In genomic region chr3:108563309-108563708, GRCm38 (mm10) we compare ENCODE assay signal across 8 mouse cellular contexts. TPM values are rescaled to one million over a fixed set of nuclear protein-coding genes. Genes with fewer than 3 reads are reported as not detected.
A peak's percentile ranks its signal among the peaks of the same experiment; 100 is the strongest.
DNase-seq lines count a peak whose midpoint lies in the region; ATAC-seq and TF ChIP-seq lines count a peak whose summit lies in the region.

No protein-coding gene starts in this region.

- peak; percentile 86 for TF ChIP-seq CTCF in lung, postnatal 0 days (IDR thresholded peaks at IDR 0.05)

- H3K9ac ChIP-seq in lung, postnatal 0 days (replicated peaks; ENCODE audit: low read depth), result peak overlapping the region; percentile 41; the same call in 1 of the 2 replicates

- H3K4me3 ChIP-seq in hindbrain, embryonic 10.5 days, result peak overlapping the region; percentile 87
- H3K4me3 ChIP-seq in lung, postnatal 0 days (ENCODE audit: low read depth, low read length), result peak overlapping the region; percentile 82

- peak overlapping the region; percentile 93 for H3K27ac ChIP-seq in hindbrain, embryonic 10.5 days
- H3K27ac ChIP-seq in lung, postnatal 0 days (ENCODE audit: low read length), result peak overlapping the region; percentile 95

- peaks cover 22% of the 10 kb centered on the region for H3K36me3 ChIP-seq in hindbrain, embryonic 10.5 days
- H3K36me3 ChIP-seq in lung, postnatal 0 days (ENCODE audit: insufficient read depth, low read length), result peaks cover 6% of the 10 kb centered on the region; the same call in 1 of the 2 replicates

- H3K9me3 ChIP-seq in hindbrain, embryonic 10.5 days, result no peaks in the 10 kb centered on the region
- H3K9me3 ChIP-seq in lung, postnatal 0 days (ENCODE audit: low read length), result no peaks in the 10 kb centered on the region

- H3K4me2 ChIP-seq in lung, postnatal 0 days (replicated peaks; ENCODE audit: low read depth, low read length), result peak overlapping the region; percentile 77

- peak; percentile 54 for ATAC-seq in frontal cortex, adult (ENCODE audit: low TSS enrichment)
- ATAC-seq in lung, postnatal 0 days, result peak; percentile 22

- no peaks in the 10 kb centered on the region for H3K27me3 ChIP-seq in hindbrain, embryonic 10.5 days (ENCODE audit: insufficient read depth, poor library complexity, severe bottlenecking)
- no peaks in the 10 kb centered on the region for H3K27me3 ChIP-seq in lung, postnatal 0 days (replicated peaks; ENCODE audit: insufficient read depth, low read length)

- 15% methylated on average over 4 of the region's 4 CpGs for WGBS in hindbrain, embryonic 10.5 days
- 1% methylated on average over 4 of the region's 4 CpGs for WGBS in lung, postnatal 0 days

- peaks cover 36% of the 10 kb centered on the region for H3K4me1 ChIP-seq in hindbrain, embryonic 10.5 days (replicated peaks)
- peaks cover 10% of the 10 kb centered on the region for H3K4me1 ChIP-seq in lung, postnatal 0 days (ENCODE audit: insufficient read depth, low read depth, low read length)

- peak; percentile 93 for DNase-seq in NIH3T3 (ENCODE audit: low read depth)
- peak; percentile 85 for DNase-seq in cerebellum, adult 9-10 months
- DNase-seq in hindbrain, embryonic 10.5 days (ENCODE audit: low spot score), result peak; percentile 83
- peak; percentile 79 for DNase-seq in layer of hippocampus, adult 9-11 months
- peak; percentile 94 for DNase-seq in lung, postnatal 0 days (ENCODE audit: low spot score)
- DNase-seq in ovary, postnatal 10 days (ENCODE audit: low spot score), result peak; percentile 48
- DNase-seq in thymus, postnatal 0 days (ENCODE audit: low spot score), result peak; percentile 86

- no peak; the same call in 1 of the 2 replicates for TF ChIP-seq EP300 in lung, postnatal 0 days (IDR thresholded peaks at IDR 0.05)

RNA-seq across cellular contexts. Expression of gene Tmem167b, which starts 1.0 kb away (rescaled TPM):
- polyA plus RNA-seq in hindbrain, embryonic 10.5 days (2016; fragmentation: Nextera tagmentation; extraction: Ambion mirVana), result 37.7 and 42.4 TPM in 2 replicates
- 41.8 and 42.7 TPM in 2 replicates for polyA plus RNA-seq in lung, postnatal 0 days (2015; fragmentation: Nextera tagmentation; extraction: Ambion mirVana)
- polyA plus RNA-seq in thymus, postnatal 0 days (2015; fragmentation: Nextera tagmentation; extraction: Ambion mirVana), result 31.3 and 32.0 TPM in 2 replicates

RNA-seq across cellular contexts. Expression of gene Taf13, which starts 8.2 kb away (rescaled TPM):
- polyA plus RNA-seq in hindbrain, embryonic 10.5 days (2016; fragmentation: Nextera tagmentation; extraction: Ambion mirVana), result 64.2 and 67.8 TPM in 2 replicates
- 41.0 and 45.9 TPM in 2 replicates for polyA plus RNA-seq in lung, postnatal 0 days (2015; fragmentation: Nextera tagmentation; extraction: Ambion mirVana)
- 45.5 and 48.4 TPM in 2 replicates for polyA plus RNA-seq in thymus, postnatal 0 days (2015; fragmentation: Nextera tagmentation; extraction: Ambion mirVana)

RNA-seq across cellular contexts. Expression of gene 5330417C22Rik, which starts 27.0 kb away (rescaled TPM):
- 1.4 and 2.3 TPM in 2 replicates for polyA plus RNA-seq in hindbrain, embryonic 10.5 days (2016; fragmentation: Nextera tagmentation; extraction: Ambion mirVana)
- 32.4 and 45.7 TPM in 2 replicates for polyA plus RNA-seq in lung, postnatal 0 days (2015; fragmentation: Nextera tagmentation; extraction: Ambion mirVana)
- polyA plus RNA-seq in thymus, postnatal 0 days (2015; fragmentation: Nextera tagmentation; extraction: Ambion mirVana), result 1.0 and 1.2 TPM in 2 replicates

RNA-seq across cellular contexts. Expression of gene Wdr47, which starts 27.8 kb away (rescaled TPM):
- polyA plus RNA-seq in hindbrain, embryonic 10.5 days (2016; fragmentation: Nextera tagmentation; extraction: Ambion mirVana), result 22.6 and 35.1 TPM in 2 replicates
- 7.8 and 8.2 TPM in 2 replicates for polyA plus RNA-seq in lung, postnatal 0 days (2015; fragmentation: Nextera tagmentation; extraction: Ambion mirVana)
- 6.8 and 8.1 TPM in 2 replicates for polyA plus RNA-seq in thymus, postnatal 0 days (2015; fragmentation: Nextera tagmentation; extraction: Ambion mirVana)

RNA-seq across cellular contexts. Expression of gene 1700013F07Rik, which starts 29.4 kb away (rescaled TPM):
- 0.50 and 2.6 TPM in 2 replicates for polyA plus RNA-seq in hindbrain, embryonic 10.5 days (2016; fragmentation: Nextera tagmentation; extraction: Ambion mirVana)
- 6.4 and 7.9 TPM in 2 replicates for polyA plus RNA-seq in lung, postnatal 0 days (2015; fragmentation: Nextera tagmentation; extraction: Ambion mirVana)
- polyA plus RNA-seq in thymus, postnatal 0 days (2015; fragmentation: Nextera tagmentation; extraction: Ambion mirVana), result 0.22 TPM in 1 of 2 replicates, not detected in the other

Comparison
In these comparisons a context has a peak if more than half of its experiments do, and no peak if none do; other contexts are left out.
1. Peak in every context shown above with its lines: DNase-seq, ATAC-seq, H3K4me3 ChIP-seq and H3K27ac ChIP-seq.
2. RNA of gene 5330417C22Rik, which starts 27.0 kb away (polyA plus RNA-seq): 32.4 to 45.7 TPM in lung, postnatal 0 days; 1.4 to 2.3 TPM in hindbrain, embryonic 10.5 days and 1.0 to 1.2 TPM in thymus, postnatal 0 days; every median in the first group is over 10 times any median in the second.